Mouse (Mus musculus) bone marrow, adult 2 months (tissue): ENCODE measurements at regions not wholly inside any gene's neighbourhood (a gene's known extent, or its start where the extent isn't known, plus 50 kb on each side); places are given as distances from the start of the nearest gene placed in this dataset.

Experiments used
- CTCF ChIP-seq: fragments of 200-500 bp; IDR thresholded peaks from 2 replicates; pipeline ENCODE4 v1.5.1; 2011; ENCODE audit warnings: low read length, control low read depth; ENCODE audit not compliant: control insufficient read depth, insufficient read depth
- POLR2A ChIP-seq: fragments of 200-500 bp; IDR thresholded peaks from 2 replicates; pipeline ENCODE4 v1.6.1; 2011; ENCODE audit warnings: low read depth, mild to moderate bottlenecking, control low read depth, low read length, borderline replicate concordance; ENCODE audit not compliant: control insufficient read depth

- no peak for TF ChIP-seq POLR2A
- no peak for TF ChIP-seq CTCF
Observed at GRCm38 (mm10) chr7:73139901-73140300, 235.4 kb upstream of the Rgma start.
